Mouse (Mus musculus) cerebellum, adult 9-10 months (tissue): ENCODE results near the gene Glis2.

Experiments used
- DNase-seq: peaks from one replicate; pipeline ENCODE4 v3.0.0; 2022

Glis2 gene

GRCm38 (mm10) chr16:4641119-4641838 lies 46.8 kb downstream of the Glis2 start:
- no peak for DNase-seq

GRCm38 (mm10) chr16:4642190-4642589 lies 47.7 kb downstream of the Glis2 start:
- no peak for DNase-seq

DNA sequence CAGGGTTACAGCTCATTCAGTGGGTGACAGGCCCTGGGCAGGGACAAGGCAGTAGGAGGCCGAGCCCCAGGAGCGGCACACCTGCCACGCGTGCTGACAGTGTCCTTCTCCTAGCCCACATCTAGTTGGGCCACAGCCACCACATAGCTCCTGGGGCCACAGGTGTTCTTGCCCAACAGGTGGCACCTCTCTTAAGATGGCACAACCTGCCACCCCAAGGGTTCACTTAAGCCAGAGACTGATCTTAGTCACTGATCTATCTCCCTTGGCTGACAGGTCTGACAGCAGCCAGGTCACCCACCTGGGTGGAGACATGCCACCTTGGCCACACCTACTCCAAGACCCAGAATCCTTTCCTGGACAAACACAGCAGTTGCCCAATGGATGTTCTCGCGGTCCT lies 48.4 kb downstream of the Glis2 start:
- DNase-seq = no peak

GRCm38 (mm10) chr16:4643670-4644419 lies 49.3 kb downstream of the Glis2 start:
- peak; percentile 79 for DNase-seq

GRCm38 (mm10) chr16:4645867-4646266 lies 51.4 kb downstream of the Glis2 start:
- DNase-seq = no peak

GRCm38 (mm10) chr16:4646831-4647230 lies 52.3 kb downstream of the Glis2 start:
- no peak for DNase-seq

DNA sequence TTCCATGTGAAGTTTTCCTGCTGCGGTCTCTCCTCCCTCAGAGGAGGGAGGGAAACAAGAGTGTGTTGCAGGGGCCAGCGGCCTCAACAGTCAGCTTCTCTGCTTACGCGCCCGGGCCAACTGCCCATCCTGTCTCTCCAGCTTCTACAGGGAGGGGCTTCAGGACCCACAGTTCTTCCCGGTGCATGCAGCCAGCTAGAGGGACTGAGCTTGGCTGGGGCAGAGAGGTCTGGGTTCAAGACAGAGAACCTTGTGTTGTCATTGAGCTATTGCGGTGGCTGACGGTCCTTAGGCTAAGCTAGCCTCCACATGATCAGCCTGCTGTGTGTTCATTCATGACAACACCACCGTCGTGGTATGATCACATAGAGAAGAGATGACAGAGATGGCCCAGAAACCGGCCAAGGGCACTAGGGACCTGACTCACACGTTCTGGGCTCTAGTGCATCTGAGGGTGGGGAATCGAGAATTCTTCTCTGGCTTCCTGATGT lies 53.2 kb downstream of the Glis2 start:
- no peak for DNase-seq

DNA sequence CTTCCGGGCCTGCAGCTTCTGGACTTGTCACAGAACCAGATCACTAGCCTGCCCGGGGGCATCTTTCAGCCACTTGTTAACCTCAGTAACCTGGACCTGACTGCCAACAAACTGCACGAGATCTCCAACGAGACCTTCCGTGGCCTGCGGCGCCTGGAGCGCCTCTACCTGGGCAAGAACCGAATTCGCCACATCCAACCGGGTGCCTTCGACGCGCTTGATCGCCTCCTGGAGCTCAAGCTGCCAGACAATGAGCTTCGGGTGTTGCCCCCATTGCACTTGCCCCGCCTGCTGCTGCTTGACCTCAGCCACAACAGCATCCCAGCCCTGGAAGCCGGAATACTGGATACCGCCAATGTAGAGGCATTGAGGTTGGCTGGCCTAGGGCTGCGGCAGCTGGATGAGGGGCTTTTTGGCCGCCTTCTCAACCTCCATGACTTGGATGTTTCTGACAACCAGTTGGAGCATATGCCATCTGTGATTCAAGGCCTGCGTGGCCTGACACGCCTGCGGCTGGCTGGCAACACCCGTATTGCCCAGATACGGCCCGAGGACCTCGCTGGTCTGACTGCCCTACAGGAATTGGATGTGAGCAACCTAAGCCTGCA lies 54.0 kb downstream of the Glis2 start:
- DNase-seq = no peak

DNA sequence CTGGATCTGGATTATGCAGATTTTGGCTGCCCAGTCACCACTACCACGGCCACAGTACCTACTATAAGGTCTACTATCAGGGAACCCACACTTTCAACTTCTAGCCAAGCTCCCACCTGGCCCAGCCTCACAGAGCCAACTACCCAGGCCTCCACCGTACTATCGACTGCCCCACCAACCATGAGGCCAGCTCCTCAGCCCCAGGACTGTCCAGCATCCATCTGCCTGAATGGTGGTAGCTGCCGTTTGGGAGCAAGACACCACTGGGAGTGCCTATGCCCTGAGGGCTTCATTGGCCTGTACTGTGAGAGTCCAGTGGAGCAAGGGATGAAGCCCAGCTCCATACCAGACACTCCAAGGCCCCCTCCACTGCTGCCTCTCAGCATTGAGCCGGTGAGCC lies 54.7 kb downstream of the Glis2 start:
- no peak for DNase-seq

DNA sequence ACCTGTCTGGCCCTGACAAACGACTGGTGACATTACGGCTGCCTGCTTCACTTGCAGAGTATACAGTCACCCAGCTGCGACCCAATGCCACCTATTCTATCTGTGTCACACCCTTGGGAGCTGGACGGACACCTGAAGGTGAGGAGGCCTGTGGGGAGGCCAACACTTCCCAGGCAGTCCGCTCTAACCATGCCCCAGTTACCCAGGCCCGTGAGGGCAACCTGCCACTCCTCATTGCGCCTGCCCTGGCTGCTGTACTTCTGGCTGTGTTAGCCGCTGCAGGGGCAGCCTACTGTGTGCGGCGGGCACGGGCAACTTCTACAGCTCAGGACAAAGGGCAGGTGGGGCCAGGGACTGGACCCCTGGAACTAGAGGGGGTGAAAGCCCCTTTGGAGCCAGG lies 55.2 kb downstream of the Glis2 start:
- no peak for DNase-seq

DNA sequence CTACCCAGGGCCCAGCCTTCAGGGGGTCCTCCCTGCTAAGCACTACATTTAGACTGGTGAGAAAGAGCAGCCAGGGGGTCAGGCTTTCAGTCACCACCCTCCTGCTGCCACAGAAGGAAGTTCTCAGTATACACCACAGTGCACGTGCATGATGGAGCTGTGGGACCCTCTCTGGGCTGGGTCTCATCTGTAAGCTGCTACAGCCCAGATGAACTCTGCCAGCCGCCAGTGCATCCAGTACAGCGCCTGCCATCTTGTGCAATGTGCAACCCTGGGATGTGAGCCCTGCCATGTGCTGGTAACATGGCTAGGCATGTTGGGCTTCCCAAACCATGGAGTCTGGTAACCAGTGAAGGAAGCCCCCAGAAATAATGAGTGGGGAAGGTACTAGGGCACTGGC lies 55.6 kb downstream of the Glis2 start:
- DNase-seq = no peak

GRCm38 (mm10) chr16:4651081-4651480 lies 56.6 kb downstream of the Glis2 start:
- no peak for DNase-seq

DNA sequence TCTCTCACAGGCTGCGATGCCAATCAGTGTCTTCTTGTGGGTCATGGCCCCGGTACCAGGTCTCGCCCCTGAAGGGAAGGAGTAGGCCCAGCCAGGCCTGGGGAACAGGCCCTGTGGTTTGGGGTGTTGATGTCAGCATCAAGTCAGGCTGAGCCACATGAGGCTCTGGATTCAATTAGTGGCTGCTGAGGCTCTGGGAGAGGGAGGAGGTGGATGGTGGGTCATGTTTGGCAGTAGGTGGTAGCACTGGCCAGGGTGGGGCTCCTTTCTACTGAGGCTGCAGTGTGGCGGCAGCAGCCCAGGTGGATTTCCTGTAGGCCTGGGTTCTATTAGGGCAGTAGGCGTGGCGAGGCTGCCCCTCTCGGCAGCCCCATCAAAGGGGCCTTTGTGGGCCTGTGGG lies 57.1 kb downstream of the Glis2 start:
- DNase-seq = no peak

DNA sequence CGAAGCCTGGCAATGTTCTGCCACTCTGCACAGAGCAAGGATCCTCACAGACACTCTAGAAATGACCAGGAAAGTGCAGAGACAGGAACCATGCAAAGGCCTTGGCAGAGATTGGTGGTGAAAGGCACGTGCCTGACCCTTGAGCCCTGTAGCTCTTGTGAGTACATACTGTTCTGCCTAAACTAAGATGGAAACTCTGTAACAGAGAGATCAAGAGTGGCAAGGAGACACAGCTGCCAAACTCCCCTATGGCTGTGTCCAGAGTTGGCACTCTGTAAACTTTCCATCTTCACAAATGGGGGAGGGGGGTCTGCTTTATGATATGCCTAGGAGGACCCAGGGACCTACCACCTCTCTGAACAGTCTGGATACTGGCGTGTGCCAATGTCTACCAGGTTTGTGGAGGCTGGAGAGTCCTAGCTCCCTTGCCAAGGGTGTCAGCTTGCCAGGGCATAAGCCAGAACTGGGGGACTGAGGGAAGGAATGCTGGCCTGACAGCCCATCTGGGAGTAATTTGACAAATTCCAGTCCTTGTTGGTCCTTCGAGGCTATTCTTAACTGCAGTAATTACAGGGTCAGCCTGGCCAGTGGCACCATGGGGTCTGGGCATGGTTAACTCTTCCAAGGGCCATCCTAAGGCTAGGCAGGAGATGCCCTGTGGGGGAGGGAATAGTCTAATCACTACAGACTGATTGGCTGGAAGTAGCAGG lies 58.3 kb downstream of the Glis2 start:
- DNase-seq = peak; percentile 89

DNA sequence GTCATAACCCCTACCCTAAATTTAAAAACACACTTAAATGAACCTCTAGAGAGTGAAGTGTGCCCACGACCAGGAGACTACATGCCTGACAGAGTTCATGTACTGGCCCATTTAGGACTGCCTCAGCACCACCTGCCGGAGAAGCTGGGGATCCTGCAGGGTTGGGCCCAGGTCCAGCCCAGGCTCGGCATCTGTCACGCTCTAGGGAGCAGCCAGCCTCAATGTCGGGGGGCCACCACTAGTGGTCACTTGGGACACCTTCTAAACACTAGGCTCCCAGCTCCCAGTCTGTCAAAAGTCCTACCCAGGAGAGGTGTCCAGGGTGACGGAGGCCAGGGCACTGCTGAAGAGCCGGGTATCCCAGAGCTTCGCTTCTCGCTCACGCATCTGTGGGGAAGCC lies 60.2 kb downstream of the Glis2 start:
- DNase-seq = peak; percentile 56

- no peak for DNase-seq
These were observed 60.8 kb downstream of the Glis2 start for GRCm38 (mm10) chr16:4655251-4655734.

DNA sequence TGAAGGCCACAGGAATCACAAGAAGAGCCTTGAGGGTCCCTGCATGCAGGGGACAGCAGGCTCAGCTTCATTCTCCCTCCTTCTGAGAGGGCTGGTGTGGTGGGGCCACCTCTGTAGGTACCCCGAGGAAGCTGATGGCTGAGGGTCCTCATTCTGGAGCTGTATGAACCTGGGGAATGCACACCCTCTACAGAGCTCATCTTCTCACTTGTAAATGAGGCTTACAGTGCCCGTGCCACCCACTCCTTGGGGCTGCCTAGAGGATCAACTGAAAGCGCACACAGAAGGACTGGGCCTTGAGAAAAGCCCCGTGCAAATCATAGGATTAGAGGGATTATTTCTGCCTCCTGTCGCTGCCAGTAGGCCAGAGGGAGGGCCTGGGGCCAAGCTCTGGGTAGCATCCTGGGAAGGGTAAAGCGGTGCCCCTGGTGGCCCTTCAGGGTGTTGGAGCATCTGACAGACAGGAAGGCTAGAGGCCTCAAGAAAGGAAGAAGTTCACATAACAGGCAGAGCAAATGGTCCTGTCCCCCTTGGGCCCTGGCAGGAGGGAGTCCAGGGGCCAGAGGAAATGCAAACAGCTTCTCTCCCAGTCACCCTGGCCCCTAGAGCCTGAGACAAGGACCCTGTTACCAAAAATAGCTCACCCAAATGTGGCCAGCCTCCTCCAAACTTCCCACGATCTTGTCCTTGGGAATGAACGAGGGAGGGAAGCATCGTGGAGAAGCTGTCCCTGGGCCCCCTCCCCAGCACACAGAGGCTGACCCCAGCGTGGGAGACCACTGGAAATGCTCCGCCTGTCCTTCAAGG lies 61.5 kb downstream of the Glis2 start:
- no peak for DNase-seq

GRCm38 (mm10) chr16:4656571-4657081 lies 62.1 kb downstream of the Glis2 start:
- DNase-seq = no peak

- no peak for DNase-seq
These were observed 64.3 kb downstream of the Glis2 start for GRCm38 (mm10) chr16:4658781-4659245.

DNA sequence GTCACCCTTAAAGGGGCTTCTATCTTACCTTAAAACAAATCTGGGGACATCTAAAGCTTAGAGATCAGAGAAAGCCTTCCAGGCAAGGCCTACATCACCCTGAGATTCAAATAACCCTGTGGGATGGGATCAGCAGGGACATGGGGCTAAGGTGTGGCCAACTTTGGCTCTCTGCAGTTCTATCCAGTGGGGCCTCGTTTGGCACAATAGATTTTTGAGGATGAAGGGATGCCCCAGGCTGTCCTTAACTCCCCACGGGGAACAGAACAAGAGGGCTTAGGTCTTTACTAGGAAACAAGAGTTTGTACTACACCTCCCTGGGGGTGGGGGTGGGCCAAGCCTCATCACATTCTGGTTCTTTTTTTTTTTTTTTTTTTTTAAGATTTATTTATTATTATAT lies 64.8 kb downstream of the Glis2 start:
- DNase-seq = no peak

DNA sequence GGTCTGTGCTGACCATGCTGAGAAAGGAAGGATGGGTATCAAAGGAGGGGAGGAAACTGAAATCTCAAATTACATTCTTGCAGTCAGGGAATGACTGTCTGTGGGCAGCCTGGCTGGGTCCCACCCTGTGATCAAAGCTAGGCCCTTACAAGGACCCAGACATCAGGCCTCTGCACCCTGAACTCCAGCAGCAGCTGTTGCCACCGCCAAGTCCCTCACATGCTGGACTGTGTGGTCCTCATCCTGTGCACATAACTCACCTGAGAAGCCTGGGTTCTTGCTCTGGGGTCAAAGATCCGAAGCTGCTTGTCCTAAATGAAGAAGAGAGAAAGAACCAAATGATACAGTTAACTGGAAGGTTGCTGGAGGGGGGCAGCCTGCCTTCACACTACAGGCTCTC lies 67.1 kb downstream of the Glis2 start:
- no peak for DNase-seq

GRCm38 (mm10) chr16:4663806-4664205 lies 69.3 kb downstream of the Glis2 start:
- DNase-seq = no peak
